Comparison of ENCODE assay signal across 19 mouse cellular contexts in genomic region chr15:99116539-99116938, GRCm38 (mm10). TPM values are rescaled to one million over a fixed set of nuclear protein-coding genes. Genes with fewer than 3 reads are reported as not detected.
A peak's percentile ranks its signal among the peaks of the same experiment; 100 is the strongest.
DNase-seq lines count a peak whose midpoint lies in the region; ATAC-seq lines count a peak whose summit lies in the region.
"Had no signal": no experiment of that assay in that cellular context is flagged by ENCODE, and none has a peak within 500 bp of the region (broad histone marks: within the 10 kb centered on the region; RNA-seq: fewer than 3 reads in every experiment).

No protein-coding gene starts in this region.

- no peak overlapping the region for H3K9ac ChIP-seq in heart, embryonic 13.5 days
- no peak overlapping the region for H3K9ac ChIP-seq in intestine, embryonic 15.5 days
- H3K9ac ChIP-seq in forebrain, embryonic 12.5 days: no peak overlapping the region
- H3K9ac ChIP-seq: forebrain, embryonic 13.5 days; lung, embryonic 14.5 days; midbrain, embryonic 12.5 days had no signal

- no peaks in the 10 kb centered on the region for H3K9me3 ChIP-seq in heart, embryonic 13.5 days
- no peaks in the 10 kb centered on the region for H3K9me3 ChIP-seq in heart, embryonic 10.5 days
- H3K9me3 ChIP-seq in megakaryocyte, embryonic 14.5 days: no peaks in the 10 kb centered on the region
- no peaks in the 10 kb centered on the region for H3K9me3 ChIP-seq in intestine, embryonic 15.5 days
- no peaks in the 10 kb centered on the region for H3K9me3 ChIP-seq in forebrain, embryonic 12.5 days
- H3K9me3 ChIP-seq: forebrain, embryonic 13.5 days; G1E; midbrain, embryonic 12.5 days had no signal

- peaks cover 11% of the 10 kb centered on the region for H3K4me1 ChIP-seq in heart, embryonic 13.5 days
- peaks cover 31% of the 10 kb centered on the region for H3K4me1 ChIP-seq in heart, embryonic 10.5 days
- H3K4me1 ChIP-seq in megakaryocyte, embryonic 14.5 days: peaks cover 23% of the 10 kb centered on the region
- no peaks in the 10 kb centered on the region for H3K4me1 ChIP-seq in intestine, embryonic 15.5 days (replicated peaks)
- no peaks in the 10 kb centered on the region for H3K4me1 ChIP-seq in forebrain, embryonic 12.5 days
- H3K4me1 ChIP-seq: forebrain, embryonic 13.5 days had no signal

- H3K36me3 ChIP-seq in heart, embryonic 13.5 days: no peaks in the 10 kb centered on the region
- H3K36me3 ChIP-seq in heart, embryonic 10.5 days: no peaks in the 10 kb centered on the region
- H3K36me3 ChIP-seq in megakaryocyte, embryonic 14.5 days (replicated peaks; ENCODE audit: low read length): no peaks in the 10 kb centered on the region
- no peaks in the 10 kb centered on the region for H3K36me3 ChIP-seq in intestine, embryonic 15.5 days
- no peaks in the 10 kb centered on the region for H3K36me3 ChIP-seq in forebrain, embryonic 12.5 days (replicated peaks)
- H3K36me3 ChIP-seq: G1E; midbrain, embryonic 12.5 days had no signal

- no peak for DNase-seq in heart, embryonic 10.5 days (ENCODE audit: low spot score)
- peak; percentile 67 for DNase-seq in yolk sac, embryonic 10.5 days (ENCODE audit: low spot score)
- DNase-seq: adrenal gland, postnatal 25 days; cerebellum, postnatal 36 days; lung, embryonic 14.5 days had no signal

- H3K4me2 ChIP-seq in heart, embryonic 13.5 days: peak overlapping the region; percentile 14; the same call in 1 of the 2 replicates
- no peak overlapping the region for H3K4me2 ChIP-seq in intestine, embryonic 15.5 days (replicated peaks)
- no peak overlapping the region for H3K4me2 ChIP-seq in forebrain, embryonic 12.5 days
- H3K4me2 ChIP-seq: forebrain, embryonic 13.5 days; lung, embryonic 14.5 days; midbrain, embryonic 12.5 days had no signal

- 21% methylated on average over 11 of the region's 11 CpGs for WGBS in heart, embryonic 13.5 days
- WGBS in heart, embryonic 10.5 days: 34% methylated on average over 11 of the region's 11 CpGs
- WGBS in intestine, embryonic 15.5 days: 29% methylated on average over 11 of the region's 11 CpGs
- WGBS in forebrain, embryonic 12.5 days: 61% methylated on average over 11 of the region's 11 CpGs

- no peaks in the 10 kb centered on the region for H3K27me3 ChIP-seq in heart, embryonic 13.5 days (replicated peaks)
- H3K27me3 ChIP-seq in heart, embryonic 10.5 days (ENCODE audit: insufficient read depth, poor library complexity, severe bottlenecking): no peaks in the 10 kb centered on the region
- H3K27me3 ChIP-seq in megakaryocyte, embryonic 14.5 days (replicated peaks): peaks cover 11% of the 10 kb centered on the region
- H3K27me3 ChIP-seq in intestine, embryonic 15.5 days (replicated peaks): no peaks in the 10 kb centered on the region
- peaks cover 8% of the 10 kb centered on the region; the same call in 1 of the 2 replicates for H3K27me3 ChIP-seq in forebrain, embryonic 12.5 days
- H3K27me3 ChIP-seq: forebrain, embryonic 13.5 days had no signal

- ATAC-seq in heart, embryonic 13.5 days (ENCODE audit: extremely low read depth, insufficient number of reproducible peaks, low FRiP score, low TSS enrichment): peak; percentile 63; the same call in 1 of the 2 replicates
- ATAC-seq in megakaryocyte, adult 5-6 weeks (ENCODE audit: poor library complexity, severe bottlenecking): no peak
- ATAC-seq in intestine, embryonic 15.5 days: peak; percentile 37; the same call in 1 of the 2 replicates
- no peak for ATAC-seq in forebrain, embryonic 12.5 days (ENCODE audit: low FRiP score)
- ATAC-seq in frontal cortex, adult (ENCODE audit: low TSS enrichment): no peak
- ATAC-seq: forebrain, embryonic 13.5 days had no signal

- H3K4me3 ChIP-seq in heart, embryonic 13.5 days: no peak overlapping the region
- H3K4me3 ChIP-seq in heart, embryonic 10.5 days: no peak overlapping the region
- H3K4me3 ChIP-seq in megakaryocyte, embryonic 14.5 days (replicated peaks): peak overlapping the region; percentile 23
- no peak overlapping the region for H3K4me3 ChIP-seq in intestine, embryonic 15.5 days (replicated peaks)
- H3K4me3 ChIP-seq in forebrain, embryonic 12.5 days (replicated peaks): no peak overlapping the region
- H3K4me3 ChIP-seq: forebrain, embryonic 13.5 days; midbrain, embryonic 12.5 days; myocyte had no signal

- H3K27ac ChIP-seq in heart, embryonic 13.5 days (replicated peaks): peak overlapping the region; percentile 68
- no peak overlapping the region for H3K27ac ChIP-seq in heart, embryonic 10.5 days
- H3K27ac ChIP-seq in intestine, embryonic 15.5 days: no peak overlapping the region
- H3K27ac ChIP-seq in forebrain, embryonic 12.5 days: no peak overlapping the region
- H3K27ac ChIP-seq: forebrain, embryonic 13.5 days; midbrain, embryonic 12.5 days had no signal

RNA-seq across cellular contexts. Expression of gene Spats2, which starts 9.2 kb away (rescaled TPM):
- 31.8 and 34.5 TPM in 2 replicates for polyA plus RNA-seq in heart, embryonic 13.5 days (2015; fragmentation: Nextera tagmentation; extraction: Ambion mirVana)
- polyA plus RNA-seq in heart, embryonic 10.5 days (2016; fragmentation: Nextera tagmentation; extraction: Ambion mirVana): 42.1 and 58.5 TPM in 2 replicates
- 5.3 and 8.2 TPM in 2 replicates for polyA plus RNA-seq in megakaryocyte, embryonic 14.5 days (2012; ENCODE audit: insufficient read depth, low replicate concordance)
- total RNA-seq in megakaryocyte, adult 5-6 weeks (2015): not detected in 2 replicates
- not detected in 2 replicates for total RNA-seq in megakaryocyte, adult 5-6 weeks (2017)
- polyA plus RNA-seq in intestine, embryonic 15.5 days (2015; fragmentation: Nextera tagmentation; extraction: Ambion mirVana): 26.6 and 34.7 TPM in 2 replicates
- 65.5 and 69.8 TPM in 2 replicates for polyA plus RNA-seq in forebrain, embryonic 12.5 days (2016; fragmentation: Nextera tagmentation; extraction: Ambion mirVana)
- polyA plus RNA-seq: G1E had no signal

RNA-seq across cellular contexts. Expression of gene Dnajc22, which starts 23.6 kb away (rescaled TPM):
- 1.0 and 1.8 TPM in 2 replicates for polyA plus RNA-seq in heart, embryonic 13.5 days (2015; fragmentation: Nextera tagmentation; extraction: Ambion mirVana)
- polyA plus RNA-seq in heart, embryonic 10.5 days (2016; fragmentation: Nextera tagmentation; extraction: Ambion mirVana): 2.7 and 7.5 TPM in 2 replicates
- polyA plus RNA-seq in megakaryocyte, embryonic 14.5 days (2012; ENCODE audit: insufficient read depth, low replicate concordance): not detected in 2 replicates
- not detected in 2 replicates for total RNA-seq in megakaryocyte, adult 5-6 weeks (2015)
- total RNA-seq in megakaryocyte, adult 5-6 weeks (2017): 0.11 TPM in 1 of 2 replicates, not detected in the other
- polyA plus RNA-seq in intestine, embryonic 15.5 days (2015; fragmentation: Nextera tagmentation; extraction: Ambion mirVana): 37.4 and 39.0 TPM in 2 replicates
- polyA plus RNA-seq in forebrain, embryonic 12.5 days (2016; fragmentation: Nextera tagmentation; extraction: Ambion mirVana): 0.76 and 1.0 TPM in 2 replicates
- polyA plus RNA-seq: embryonic facial prominence, embryonic 14.5 days; G1E had no signal

RNA-seq across cellular contexts. Expression of gene C1ql4, which starts 28.9 kb away (rescaled TPM):
- polyA plus RNA-seq in heart, embryonic 13.5 days (2015; fragmentation: Nextera tagmentation; extraction: Ambion mirVana): 0.16 and 0.25 TPM in 2 replicates
- polyA plus RNA-seq in heart, embryonic 10.5 days (2016; fragmentation: Nextera tagmentation; extraction: Ambion mirVana): 0.12 and 0.20 TPM in 2 replicates
- not detected in 2 replicates for polyA plus RNA-seq in megakaryocyte, embryonic 14.5 days (2012; ENCODE audit: insufficient read depth, low replicate concordance)
- not detected in 2 replicates for total RNA-seq in megakaryocyte, adult 5-6 weeks (2015)
- total RNA-seq in megakaryocyte, adult 5-6 weeks (2017): not detected in 2 replicates
- 0.09 TPM in 1 of 2 replicates, not detected in the other for polyA plus RNA-seq in intestine, embryonic 15.5 days (2015; fragmentation: Nextera tagmentation; extraction: Ambion mirVana)
- polyA plus RNA-seq in forebrain, embryonic 12.5 days (2016; fragmentation: Nextera tagmentation; extraction: Ambion mirVana): 0.44 and 1.3 TPM in 2 replicates
- total RNA-seq: adrenal gland, postnatal 25 days; G1E; gastrocnemius, adult 18-20 months; heart, postnatal 14 days; left cerebral cortex, postnatal 25 days had no signal
- polyA plus RNA-seq: forebrain, embryonic 13.5 days; G1E; lung, embryonic 14.5 days had no signal

RNA-seq across cellular contexts. Expression of gene Troap, which starts 42.2 kb away (rescaled TPM):
- 27.1 and 27.8 TPM in 2 replicates for polyA plus RNA-seq in heart, embryonic 13.5 days (2015; fragmentation: Nextera tagmentation; extraction: Ambion mirVana)
- 35.7 TPM in 2 replicates for polyA plus RNA-seq in heart, embryonic 10.5 days (2016; fragmentation: Nextera tagmentation; extraction: Ambion mirVana)
- polyA plus RNA-seq in megakaryocyte, embryonic 14.5 days (2012; ENCODE audit: insufficient read depth, low replicate concordance): 27.8 and 75.4 TPM in 2 replicates
- total RNA-seq in megakaryocyte, adult 5-6 weeks (2015): 27.1 and 37.2 TPM in 2 replicates
- total RNA-seq in megakaryocyte, adult 5-6 weeks (2017): 27.9 and 28.3 TPM in 2 replicates
- 24.7 and 25.4 TPM in 2 replicates for polyA plus RNA-seq in intestine, embryonic 15.5 days (2015; fragmentation: Nextera tagmentation; extraction: Ambion mirVana)
- 41.6 and 48.3 TPM in 2 replicates for polyA plus RNA-seq in forebrain, embryonic 12.5 days (2016; fragmentation: Nextera tagmentation; extraction: Ambion mirVana)

Comparison
In these comparisons a context has a peak if more than half of its experiments do, and no peak if none do; other contexts are left out.
1. ATAC-seq: peak in heart, embryonic 13.5 days (single experiment) and intestine, embryonic 15.5 days (single experiment); none in megakaryocyte, adult 5-6 weeks (single experiment), forebrain, embryonic 12.5 days (single experiment) and frontal cortex, adult (single experiment).